Mouse (Mus musculus) limb, embryonic 13.5 days (tissue): Measurements from ENCODE around the gene Comt. TPM values are rescaled to one million over a fixed set of nuclear protein-coding genes. Genes with fewer than 3 reads are reported as not detected.

Experiments
- ATAC-seq: fragments of 200-750 bp; cut with Nextera tagmentation; 2 replicates; pipeline ENCODE4 v1.8.0; 2017; ENCODE audit warnings: low read depth, moderate number of reproducible peaks, moderate TSS enrichment; ENCODE audit not compliant: low FRiP score
- H3K27ac ChIP-seq: fragments of 300-500 bp; sonication (generic); 2 replicates; pipeline ENCODE4 v1.5.1; 2015; ENCODE audit warnings: inconsistent platforms, mild to moderate bottlenecking, moderate library complexity
- H3K27me3 ChIP-seq: fragments of 300-500 bp; sonication (generic); 2 replicates; pipeline ENCODE4 v1.6.1; 2015; ENCODE audit warnings: mild to moderate bottlenecking, inconsistent platforms
- H3K36me3 ChIP-seq: fragments of 300-500 bp; sonication (generic); 2 replicates; pipeline ENCODE4 v1.6.1; 2015; ENCODE audit warnings: inconsistent platforms, mild to moderate bottlenecking, moderate library complexity
- H3K4me1 ChIP-seq: fragments of 300-500 bp; sonication (generic); 2 replicates; pipeline ENCODE4 v1.6.1; 2015; ENCODE audit warnings: inconsistent platforms
- H3K4me2 ChIP-seq: fragments of 300-500 bp; sonication (generic); replicated peaks from 2 replicates; pipeline ENCODE4 v1.6.1; 2015; ENCODE audit warnings: inconsistent platforms, mild to moderate bottlenecking, moderate library complexity
- H3K4me3 ChIP-seq: fragments of 300-500 bp; sonication (generic); 2 replicates; pipeline ENCODE4 v1.5.1; 2015; ENCODE audit warnings: moderate library complexity, mild to moderate bottlenecking, inconsistent platforms
- H3K9ac ChIP-seq: fragments of 300-500 bp; sonication (generic); 2 replicates; pipeline ENCODE4 v1.6.1; 2015; ENCODE audit warnings: mild to moderate bottlenecking, inconsistent platforms
- H3K9me3 ChIP-seq: fragments of 300-500 bp; sonication (generic); 2 replicates; pipeline ENCODE4 v1.6.1; 2016; ENCODE audit warnings: inconsistent platforms
- WGBS: fragments of 180-500 bp; shearing (Covaris S2); methylation state at CpG from one replicate; pipeline ENCODE4 v1.1.7; 2015; 5-methylcytosine and 5-hydroxymethylcytosine counted together
- polyA plus RNA-seq: library from polyadenylated mRNA; unstranded; fragments of >200 nt; fragmentation: Nextera tagmentation; extraction: Ambion mirVana; gene quantifications from 2 replicates; pipeline ENCODE4 v1.2.1, GENCODE M21; 2015

Comt gene
- polyA plus RNA-seq, 1 experiment from 2014 or later: 87.4 TPM

DNA sequence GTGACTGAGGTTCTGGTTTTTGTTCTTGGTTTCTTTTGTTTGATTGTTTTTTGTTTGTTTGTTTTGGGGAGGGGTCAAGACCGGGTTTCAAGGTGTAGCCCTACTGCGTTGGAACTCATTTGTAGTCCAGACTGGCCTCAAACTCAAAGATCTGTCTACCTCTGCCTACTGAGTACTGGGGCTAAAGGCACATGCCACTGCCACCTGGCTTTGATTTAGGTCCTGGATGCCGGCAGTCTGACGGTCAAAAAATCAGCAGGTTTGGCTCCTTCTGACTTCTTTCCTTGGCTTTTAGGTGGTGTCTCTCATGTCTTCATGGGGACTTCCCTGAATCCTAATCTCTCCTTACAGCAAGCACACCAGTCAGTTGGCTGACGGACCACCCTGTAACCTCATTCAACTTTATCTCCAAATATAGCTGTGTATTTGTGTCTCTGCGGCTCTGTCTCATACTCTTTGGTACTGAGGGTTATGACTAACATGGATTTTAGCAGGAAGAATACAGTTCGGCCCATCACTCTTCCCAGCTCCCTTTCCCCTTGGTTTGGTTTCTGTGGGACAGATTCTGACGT, 4.1 kb upstream of the Comt start:
- H3K27me3 ChIP-seq: no peaks in the 10 kb centered on the region
- WGBS: 62% methylated on average over 8 of the region's 8 CpGs
- no peak for ATAC-seq
- H3K9me3 ChIP-seq: peaks cover 5% of the 10 kb centered on the region; the same call in 1 of the 2 replicates
- H3K9ac ChIP-seq: no peak overlapping the region
- H3K27ac ChIP-seq: no peak overlapping the region
- H3K4me1 ChIP-seq: peaks cover 16% of the 10 kb centered on the region
- no peak overlapping the region for H3K4me2 ChIP-seq
- no peak overlapping the region for H3K4me3 ChIP-seq
- H3K36me3 ChIP-seq: peaks cover 5% of the 10 kb centered on the region; the same call in 1 of the 2 replicates

DNA sequence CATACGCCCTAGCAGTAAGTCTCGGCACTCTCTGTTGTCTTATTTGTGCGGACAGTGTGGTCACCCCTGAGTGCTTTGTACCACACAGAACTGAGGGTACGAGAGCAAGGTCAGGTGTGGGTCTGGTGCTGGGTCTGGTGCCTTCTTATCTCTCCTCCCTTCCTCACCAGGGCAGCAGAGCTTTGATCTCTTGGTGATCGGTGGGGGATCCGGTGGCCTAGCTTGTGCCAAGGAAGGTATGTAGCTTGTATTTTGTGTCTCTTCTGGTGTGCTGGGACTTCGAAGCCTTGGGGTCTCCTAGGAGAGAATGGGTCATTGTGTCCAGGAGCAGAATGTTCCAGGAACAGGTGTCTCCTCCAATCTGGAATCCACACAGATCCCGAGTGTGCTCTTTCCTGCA, 3.0 kb upstream of the Comt start:
- no peaks in the 10 kb centered on the region for H3K27me3 ChIP-seq
- H3K9ac ChIP-seq: no peak overlapping the region
- H3K4me2 ChIP-seq: no peak overlapping the region
- ATAC-seq: no peak
- 91% methylated on average over 8 of the region's 8 CpGs for WGBS
- peaks cover 27% of the 10 kb centered on the region for H3K4me1 ChIP-seq
- no peak overlapping the region for H3K27ac ChIP-seq
- H3K36me3 ChIP-seq: no peaks in the 10 kb centered on the region
- H3K4me3 ChIP-seq: no peak overlapping the region
- no peaks in the 10 kb centered on the region for H3K9me3 ChIP-seq

DNA sequence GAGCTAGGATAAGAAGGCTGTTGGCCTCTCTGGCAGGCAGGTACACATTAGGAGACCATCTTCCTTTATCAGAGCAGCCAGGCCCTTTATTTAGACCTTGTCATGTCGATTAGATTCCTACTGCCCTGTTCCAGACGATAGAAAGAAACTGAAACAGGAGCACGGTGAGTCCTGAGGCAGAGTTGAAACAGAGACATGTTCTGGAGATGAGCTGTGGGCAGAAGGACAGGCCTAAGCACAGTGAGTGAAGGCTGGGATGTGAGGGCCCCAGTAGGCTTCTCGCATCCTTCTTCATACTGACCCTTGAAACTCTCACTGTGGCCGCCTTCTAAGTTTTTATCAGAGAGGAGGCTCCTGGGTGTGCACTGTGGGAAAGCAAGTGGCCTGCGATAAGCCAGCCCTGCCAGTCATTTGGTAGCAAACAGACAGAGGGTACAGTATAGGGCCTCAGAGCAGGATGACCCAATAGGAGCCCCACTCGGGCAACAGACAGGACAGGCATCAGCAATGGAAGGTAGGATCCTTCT, 1.9 kb upstream of the Comt start:
- peaks cover 37% of the 10 kb centered on the region for H3K4me1 ChIP-seq
- no peaks in the 10 kb centered on the region for H3K27me3 ChIP-seq
- H3K27ac ChIP-seq: no peak overlapping the region
- no peak overlapping the region for H3K4me2 ChIP-seq
- H3K9me3 ChIP-seq: no peaks in the 10 kb centered on the region
- H3K9ac ChIP-seq: no peak overlapping the region; the same call in 1 of the 2 replicates
- ATAC-seq: no peak
- H3K36me3 ChIP-seq: peaks cover under 1% of the 10 kb centered on the region
- 88% methylated on average over 7 of the region's 7 CpGs for WGBS
- H3K4me3 ChIP-seq: no peak overlapping the region

DNA sequence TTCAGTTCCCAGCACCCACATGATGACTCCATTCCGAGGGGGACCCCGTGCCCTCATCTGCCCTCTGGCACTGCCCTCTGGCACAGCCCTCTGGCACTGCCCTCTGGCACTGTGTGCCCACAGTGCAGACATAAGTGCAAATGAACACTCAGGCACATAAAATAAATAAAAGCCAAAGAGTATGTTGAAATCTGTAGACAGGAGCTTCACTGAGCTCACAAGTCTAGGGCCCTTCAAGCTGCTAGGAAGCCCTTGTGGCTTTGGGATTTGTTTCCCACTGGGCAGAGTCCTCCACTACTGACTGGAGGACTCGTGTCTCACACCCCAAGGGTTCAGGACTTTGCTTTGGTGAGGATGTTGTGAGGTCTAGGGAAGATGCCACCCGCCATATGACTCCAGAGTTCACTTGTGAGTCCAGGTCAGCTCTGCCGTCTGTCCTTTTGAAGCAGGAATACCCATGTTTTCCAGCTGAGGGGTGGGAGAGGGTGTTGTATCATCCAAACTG, 1.4 kb upstream of the Comt start:
- no peak overlapping the region for H3K4me2 ChIP-seq
- WGBS: 83% methylated on average over 5 of the region's 5 CpGs
- H3K27ac ChIP-seq: no peak overlapping the region
- H3K27me3 ChIP-seq: no peaks in the 10 kb centered on the region
- peaks cover 6% of the 10 kb centered on the region for H3K36me3 ChIP-seq
- H3K9me3 ChIP-seq: no peaks in the 10 kb centered on the region
- no peak overlapping the region for H3K4me3 ChIP-seq
- peaks cover 41% of the 10 kb centered on the region for H3K4me1 ChIP-seq
- no peak overlapping the region for H3K9ac ChIP-seq
- no peak for ATAC-seq

DNA sequence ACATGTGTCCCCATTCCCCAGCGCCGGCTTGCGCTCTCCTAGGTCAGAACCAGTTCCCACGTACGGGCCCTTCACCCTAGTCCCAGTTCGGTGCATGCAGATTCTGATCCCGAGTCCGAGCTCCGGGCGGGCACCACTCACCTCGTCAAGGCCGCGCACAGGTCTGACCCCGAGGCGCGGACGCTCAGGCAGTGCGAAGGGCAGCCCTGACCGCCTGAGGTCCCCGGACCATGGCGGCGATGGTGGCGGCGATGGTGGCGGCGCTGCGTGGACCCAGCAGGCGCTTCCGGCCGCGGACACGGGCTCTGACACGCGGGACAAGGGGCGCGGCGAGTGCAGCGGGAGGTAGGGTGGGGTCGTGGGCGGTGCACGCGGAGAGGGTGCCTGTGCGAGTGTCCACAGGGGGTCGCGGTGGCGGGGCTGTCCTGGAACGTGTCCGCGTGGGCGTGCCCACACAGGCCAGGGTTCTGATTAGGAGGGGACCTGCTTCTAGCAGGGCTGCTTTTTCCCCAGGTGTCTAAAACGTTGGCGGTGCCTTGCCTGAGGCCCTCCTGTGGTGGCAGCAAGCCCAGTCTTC, 349 bp downstream of the Comt start, which contains the start of gene Txnrd2:
Gene Txnrd2, plus strand, starts transcription at position 170 of the 577 bp plus-strand sequence.
- H3K36me3 ChIP-seq: peaks cover 21% of the 10 kb centered on the region
- H3K4me3 ChIP-seq: peak within 1 kb of the TSS; percentile 85
- H3K9ac ChIP-seq: peak within 1 kb of the TSS; percentile 87
- peak within 1 kb of the TSS; percentile 79 for H3K27ac ChIP-seq
- peaks cover 41% of the 10 kb centered on the region for H3K4me1 ChIP-seq
- ATAC-seq: peak; percentile 71
- no peaks in the 10 kb centered on the region for H3K27me3 ChIP-seq
- under 1% methylated on average over 52 of the region's 52 CpGs for WGBS
- peak within 1 kb of the TSS; percentile 82 for H3K4me2 ChIP-seq
- H3K9me3 ChIP-seq: no peaks in the 10 kb centered on the region

DNA sequence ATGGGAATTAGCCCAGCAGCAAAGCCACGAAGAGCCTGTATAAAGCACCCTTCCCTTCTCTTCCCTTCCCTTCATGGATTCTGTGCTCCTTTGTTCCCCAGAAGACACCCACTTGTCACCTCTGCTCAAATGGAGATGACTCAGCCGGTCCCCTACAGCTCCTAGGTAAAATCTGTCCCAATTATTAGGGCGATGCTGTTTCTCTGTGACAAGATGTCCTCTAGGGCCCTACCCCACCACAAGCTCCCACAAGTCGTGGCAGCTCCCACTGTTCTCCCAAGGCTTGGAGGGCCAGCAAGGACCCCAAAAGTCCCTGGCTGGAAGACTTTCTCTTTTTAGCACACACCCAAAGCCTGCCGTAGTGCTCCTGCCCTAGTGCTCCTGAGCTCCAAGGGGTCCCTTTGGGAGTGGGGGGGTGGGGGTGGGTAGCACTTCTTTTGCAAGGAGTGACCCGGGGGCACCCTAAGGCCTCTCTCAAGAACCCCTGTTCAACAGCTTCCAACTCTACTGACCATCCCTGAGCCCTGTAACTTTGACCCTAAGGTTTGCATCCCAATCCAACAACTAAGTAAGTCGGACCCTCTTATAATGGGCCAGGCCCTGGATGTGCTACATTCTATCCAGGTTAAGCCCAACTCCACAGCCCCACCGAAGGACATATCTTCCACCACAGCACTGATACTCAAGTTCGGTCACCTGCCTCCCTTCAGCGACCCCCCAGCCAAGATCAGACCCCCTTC, 1.0 kb downstream of the Comt start:
- WGBS: 14% methylated on average over 10 of the region's 10 CpGs
- H3K4me2 ChIP-seq: peak overlapping the region; percentile 82

DNA sequence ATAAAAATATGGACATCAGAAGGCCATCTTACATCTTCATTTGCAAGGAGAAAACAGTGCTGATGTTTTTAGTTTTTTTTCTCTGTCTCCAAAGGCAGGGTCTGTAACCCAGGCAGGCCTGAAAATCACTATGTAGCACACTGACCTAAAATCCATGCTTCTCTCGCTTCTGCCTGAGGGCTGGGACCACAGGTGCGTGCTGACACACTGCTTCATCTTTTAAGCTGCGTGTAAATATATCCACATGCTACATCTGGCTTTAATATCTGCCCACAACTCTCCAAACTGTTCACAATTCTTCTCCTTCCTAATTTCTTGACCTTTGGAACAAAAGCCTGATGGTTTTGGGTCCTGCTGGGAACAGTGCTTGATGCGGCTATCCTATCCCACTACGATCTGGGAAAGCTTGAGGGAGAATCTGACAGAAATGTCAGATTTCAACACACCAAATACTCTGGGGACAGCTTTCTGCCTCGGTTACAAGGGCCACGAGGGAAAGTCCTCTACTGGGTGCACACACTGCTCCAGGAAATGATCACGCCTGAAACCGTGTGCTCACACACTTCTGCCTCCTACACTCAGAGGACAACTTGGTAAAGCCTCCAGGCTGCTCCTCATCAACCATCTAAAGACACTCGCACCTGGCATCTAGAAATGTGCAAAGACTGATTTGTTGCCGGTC, 2.1 kb downstream of the Comt start:
- no peaks in the 10 kb centered on the region for H3K27me3 ChIP-seq
- peaks cover 28% of the 10 kb centered on the region for H3K36me3 ChIP-seq
- peaks cover 37% of the 10 kb centered on the region for H3K4me1 ChIP-seq
- H3K4me3 ChIP-seq: peak overlapping the region; percentile 85
- H3K27ac ChIP-seq: peak overlapping the region; percentile 67; the same call in 1 of the 2 replicates
- 41% methylated on average over 11 of the region's 11 CpGs for WGBS
- H3K9ac ChIP-seq: peak overlapping the region; percentile 5
- no peak for ATAC-seq
- peak overlapping the region; percentile 82 for H3K4me2 ChIP-seq
- no peaks in the 10 kb centered on the region for H3K9me3 ChIP-seq

More for the DNA sequence above, 1.0 kb downstream of the Comt start:
- peak overlapping the region; percentile 79 for H3K27ac ChIP-seq
- H3K4me1 ChIP-seq: peaks cover 39% of the 10 kb centered on the region
- no peaks in the 10 kb centered on the region for H3K9me3 ChIP-seq
- peak overlapping the region; percentile 85 for H3K4me3 ChIP-seq
- H3K27me3 ChIP-seq: no peaks in the 10 kb centered on the region
- H3K36me3 ChIP-seq: peaks cover 26% of the 10 kb centered on the region
- ATAC-seq: peak; percentile 22
- H3K9ac ChIP-seq: peak overlapping the region; percentile 87

DNA sequence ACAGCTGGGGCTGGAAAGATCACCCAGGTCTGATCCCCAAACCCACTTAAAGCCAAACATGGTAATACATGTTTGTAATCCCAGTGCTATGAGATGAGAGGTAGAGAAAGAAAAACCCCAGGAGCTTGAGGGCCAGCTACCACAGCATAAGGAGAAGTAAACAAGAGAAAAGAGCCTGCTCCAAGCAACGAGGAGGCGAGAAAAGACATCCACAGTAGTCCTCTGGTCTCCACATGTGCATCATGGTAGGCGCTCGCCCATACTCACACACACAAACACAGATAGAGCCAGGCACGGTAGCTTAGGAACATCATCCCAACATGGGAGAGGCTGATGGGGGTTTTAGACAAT, 2.8 kb downstream of the Comt start:
- H3K27ac ChIP-seq: peak overlapping the region; percentile 67; the same call in 1 of the 2 replicates
- ATAC-seq: no peak
- no peaks in the 10 kb centered on the region for H3K27me3 ChIP-seq
- no peaks in the 10 kb centered on the region for H3K9me3 ChIP-seq
- H3K4me3 ChIP-seq: no peak overlapping the region
- WGBS: 76% methylated on average over 5 of the region's 5 CpGs
- H3K4me2 ChIP-seq: peak overlapping the region; percentile 82; the same call in 1 of the 2 replicates
- peak overlapping the region; percentile 5; the same call in 1 of the 2 replicates for H3K9ac ChIP-seq
- H3K4me1 ChIP-seq: peaks cover 37% of the 10 kb centered on the region
- H3K36me3 ChIP-seq: peaks cover 28% of the 10 kb centered on the region

DNA sequence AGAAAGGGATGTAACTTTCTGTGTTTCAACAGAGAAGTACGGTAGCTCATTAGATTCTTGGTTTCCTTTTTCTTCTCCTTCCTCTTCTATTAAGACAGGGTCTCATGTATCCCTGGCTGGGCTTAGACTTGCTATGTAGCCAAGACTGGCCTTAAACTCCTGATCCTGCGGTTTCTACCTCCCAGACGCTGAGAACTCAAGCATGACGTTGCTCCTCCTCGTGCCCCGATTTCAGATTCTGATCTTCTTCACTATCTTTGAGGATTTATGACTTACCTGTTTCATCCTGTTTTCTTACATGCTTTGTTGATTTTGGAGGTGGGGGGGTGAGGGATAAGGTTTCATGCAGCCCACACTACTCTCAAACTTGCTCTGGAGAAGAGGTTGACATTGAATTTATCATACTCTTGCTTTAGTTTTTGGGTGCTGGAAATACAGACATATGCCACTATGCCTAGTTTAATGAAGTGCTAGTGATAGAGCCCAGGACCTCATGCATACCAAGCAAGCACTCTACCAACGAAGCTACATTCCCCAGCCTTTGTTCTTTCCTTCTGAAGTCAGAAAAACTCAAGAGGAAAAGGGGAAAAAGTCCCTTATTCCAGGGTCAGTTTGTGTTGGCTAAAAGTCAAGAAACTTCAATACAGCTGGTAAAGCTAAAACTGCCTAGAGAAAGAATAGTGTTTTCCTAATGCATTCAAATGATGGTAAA, 3.3 kb downstream of the Comt start:
- H3K27ac ChIP-seq: peak overlapping the region; percentile 67; the same call in 1 of the 2 replicates
- H3K9me3 ChIP-seq: no peaks in the 10 kb centered on the region
- H3K4me3 ChIP-seq: no peak overlapping the region
- H3K9ac ChIP-seq: no peak overlapping the region
- H3K4me2 ChIP-seq: peak overlapping the region; percentile 82; the same call in 1 of the 2 replicates
- whole genome bisulfite sequencing: 59% methylated on average over 7 of the region's 7 CpGs
- no peak for ATAC-seq
- no peaks in the 10 kb centered on the region for H3K27me3 ChIP-seq
- H3K36me3 ChIP-seq: peaks cover 28% of the 10 kb centered on the region
- H3K4me1 ChIP-seq: peaks cover 37% of the 10 kb centered on the region

DNA sequence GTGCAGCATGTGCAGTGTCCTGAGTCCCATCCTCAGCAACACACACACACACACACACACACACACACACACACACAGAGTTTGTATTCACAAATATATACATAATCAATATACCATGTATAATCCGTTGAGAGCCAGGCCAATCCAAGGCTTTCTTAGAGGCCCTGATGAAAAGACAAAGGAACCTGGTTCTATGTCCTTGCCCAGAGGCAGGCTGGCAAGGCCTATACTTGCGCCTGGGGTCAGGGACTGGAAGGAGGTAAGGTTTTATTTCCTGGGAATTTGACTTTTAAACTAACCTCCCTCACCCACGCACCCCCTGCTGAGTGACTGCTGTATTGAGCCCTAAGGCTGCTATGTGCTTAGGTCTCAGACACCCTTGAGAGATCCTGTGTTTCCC, 6.1 kb downstream of the Comt start:
- peaks cover 41% of the 10 kb centered on the region for H3K36me3 ChIP-seq
- WGBS: 74% methylated on average over 3 of the region's 3 CpGs
- H3K4me3 ChIP-seq: no peak overlapping the region
- H3K4me1 ChIP-seq: peaks cover 31% of the 10 kb centered on the region
- H3K27me3 ChIP-seq: no peaks in the 10 kb centered on the region
- H3K4me2 ChIP-seq: no peak overlapping the region
- ATAC-seq: no peak
- H3K9me3 ChIP-seq: no peaks in the 10 kb centered on the region
- H3K27ac ChIP-seq: no peak overlapping the region
- no peak overlapping the region for H3K9ac ChIP-seq

DNA sequence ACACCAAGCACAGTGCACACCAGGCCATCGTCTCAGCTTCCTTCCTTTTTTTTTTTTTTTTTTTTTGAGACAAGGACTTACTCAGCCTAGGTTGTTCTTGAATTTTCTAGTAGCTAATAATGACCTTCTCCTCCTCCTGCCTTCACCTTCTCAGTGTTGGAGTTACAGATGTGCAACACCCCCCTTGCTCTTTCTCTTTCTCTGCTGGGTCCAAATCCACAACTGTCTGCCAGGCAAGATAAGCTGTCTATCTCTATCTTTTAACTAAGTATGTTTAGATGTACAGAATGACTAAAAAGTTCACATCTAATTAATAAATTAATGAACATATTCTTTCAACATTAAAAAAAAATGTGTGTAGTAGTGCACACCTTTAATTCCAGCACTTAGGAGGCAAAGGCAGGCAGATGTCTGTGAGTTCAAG, 7.0 kb downstream of the Comt start:
- Histone ChIP-seq H3K27me3 (no peaks in the 10 kb centered on the region), H3K4me2 (no peak overlapping the region), H3K9ac (no peak overlapping the region), H3K36me3 (peaks cover 49% of the 10 kb centered on the region), H3K9me3 (no peaks in the 10 kb centered on the region), H3K4me1 (peaks cover 21% of the 10 kb centered on the region), H3K27ac (no peak overlapping the region), H3K4me3 (no peak overlapping the region)
- no peak for ATAC-seq
- WGBS: 88% methylated on average over 1 of the region's 1 CpGs
